Mouse (Mus musculus) B cell, adult 67 days (primary cell): Measurements from ENCODE around the gene Il17rc. TPM values are rescaled to one million over a fixed set of nuclear protein-coding genes. Genes with fewer than 3 reads are reported as not detected.

Experiments used
- total RNA-seq, 2 experiments: library from RNA; stranded (reverse); gene quantifications; 4 replicates each; pipeline ENCODE4 v1.2.4; 2023

Il17rc gene
- under 1 TPM in 1 of 2 experiments, not detected in 1; 0.42 TPM for total RNA-seq

DNA sequence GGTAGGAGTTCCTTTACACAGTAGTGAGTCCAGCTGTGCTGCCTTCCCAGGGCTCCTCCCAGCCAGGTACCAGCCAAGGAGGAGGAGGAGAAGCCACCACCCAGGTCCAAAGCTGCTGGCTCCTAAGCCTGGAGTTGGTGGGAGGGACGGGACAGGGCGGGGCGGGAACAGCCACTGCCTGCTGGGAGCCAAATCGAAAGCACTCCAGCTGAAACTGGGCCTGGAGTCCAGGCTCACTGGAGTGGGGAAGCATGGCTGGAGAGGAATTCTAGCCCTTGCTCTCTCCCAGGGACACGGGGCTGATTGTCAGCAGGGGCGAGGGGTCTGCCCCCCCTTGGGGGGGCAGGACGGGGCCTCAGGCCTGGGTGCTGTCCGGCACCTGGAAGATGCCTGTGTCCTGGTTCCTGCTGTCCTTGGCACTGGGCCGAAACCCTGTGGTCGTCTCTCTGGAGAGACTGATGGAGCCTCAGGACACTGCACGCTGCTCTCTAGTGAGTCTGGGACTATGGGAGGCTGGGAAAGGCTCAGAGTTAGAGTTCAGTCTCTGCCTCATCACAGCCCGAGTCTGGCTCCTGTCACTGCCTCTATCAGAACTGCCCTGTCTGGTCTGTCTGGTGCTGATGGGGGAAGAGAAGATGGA is at the start of gene Il17rc:
TSS of gene Il17rc (plus strand) at position 131 of the 640 bp plus-strand sequence.

DNA sequence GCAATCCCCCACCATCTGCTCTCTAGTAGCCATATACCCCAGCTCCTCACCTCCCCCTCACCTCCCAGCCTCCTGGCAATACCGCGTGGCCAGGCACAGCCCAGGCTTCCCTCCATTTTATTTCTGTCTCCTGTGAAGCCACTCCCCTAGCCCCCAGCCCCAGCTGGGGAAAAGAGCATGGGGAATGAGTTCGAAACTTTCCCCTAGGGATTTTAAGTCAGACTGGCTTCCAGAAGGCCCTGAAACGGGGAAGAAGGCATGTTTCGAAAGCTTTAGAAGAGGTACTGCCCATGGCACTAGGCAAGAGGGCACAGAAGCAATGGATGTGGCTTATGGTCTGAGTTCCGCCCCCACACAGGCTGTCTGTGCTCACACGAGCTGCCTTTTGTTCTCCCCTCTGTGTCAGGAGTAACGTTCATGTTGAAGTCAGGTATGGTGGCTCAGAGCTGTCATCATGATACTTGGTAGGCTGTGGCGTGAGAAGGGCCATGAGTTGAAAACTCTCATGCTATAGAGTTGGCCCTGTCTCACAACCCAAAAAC is 35.5 kb upstream of the Il17rc start, which contains the start of gene Cidec:
TSS of gene Cidec (minus strand) at position 97 of the 542 bp plus-strand sequence.

DNA sequence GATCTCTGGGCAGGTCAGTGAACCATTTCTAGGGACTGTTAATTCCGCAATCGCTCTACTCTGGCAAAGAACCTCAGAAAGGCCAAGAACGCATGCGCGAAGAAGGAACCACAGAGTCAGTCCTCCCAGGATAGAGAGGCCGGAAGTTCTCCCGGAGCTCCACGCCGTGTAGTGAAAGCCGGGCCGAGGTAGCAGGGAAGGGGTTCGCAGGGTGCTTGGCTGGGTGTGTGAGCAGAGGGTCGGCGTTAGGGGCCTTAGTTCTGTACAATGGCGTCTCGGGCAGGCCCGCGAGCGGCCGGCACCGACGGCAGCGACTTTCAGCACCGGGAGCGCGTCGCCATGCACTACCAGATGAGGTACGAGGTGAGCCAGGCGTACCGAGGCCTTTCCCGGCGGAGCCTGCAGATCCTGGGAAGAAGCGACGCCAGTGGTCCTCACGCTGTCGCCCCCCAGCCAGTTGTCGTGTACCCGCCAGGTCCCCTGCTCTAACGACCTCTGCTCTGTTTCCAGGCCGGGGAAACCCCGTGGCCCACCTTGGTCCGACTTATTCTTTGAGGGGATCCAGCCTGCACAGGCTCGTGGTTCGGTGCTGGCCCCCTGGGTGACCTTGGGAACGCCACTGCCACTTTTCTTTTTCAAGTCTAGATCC is 28.7 kb upstream of the Il17rc start, which contains the start of gene Jagn1:
TSS of gene Jagn1 (plus strand) at position 128 of the 649 bp plus-strand sequence.

DNA sequence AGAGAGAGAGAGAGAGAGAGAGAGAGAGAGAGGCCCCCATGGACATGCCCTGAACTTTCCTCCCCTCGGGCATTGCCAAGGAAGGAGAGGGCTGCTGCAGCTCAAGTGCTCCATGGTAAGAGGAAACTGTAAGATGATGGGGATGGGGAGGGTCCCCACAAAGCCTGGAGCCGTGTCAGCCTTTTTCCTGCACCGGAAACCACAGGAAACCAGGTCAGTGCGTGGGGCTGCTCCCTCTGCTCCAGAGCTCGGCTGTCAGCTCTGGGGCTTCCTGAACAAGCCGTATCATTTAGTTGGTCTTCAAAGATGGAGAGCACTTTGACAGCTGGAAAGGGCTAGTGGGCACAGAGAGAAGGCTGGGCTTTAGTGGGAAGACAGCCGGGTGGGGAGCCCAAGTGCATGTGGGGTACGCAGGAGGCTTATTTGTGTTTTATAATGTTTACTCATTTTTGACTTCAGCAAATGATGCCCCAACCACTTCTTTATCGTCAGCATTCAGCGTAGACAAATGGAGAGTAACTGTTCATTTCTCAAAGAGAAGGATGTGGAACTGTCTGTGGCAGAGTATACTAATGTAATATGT is 13.2 kb upstream of the Il17rc start, which contains the start of gene Il17re:
TSS of gene Il17re (plus strand) at position 533 of the 583 bp plus-strand sequence.

GRCm38 (mm10) chr6:113483100-113483615 is 11.9 kb downstream of the Il17rc start, which contains the start of gene Creld1:
Gene Creld1 (plus strand): TSS chr6:113483297.

GRCm38 (mm10) chr6:113501388-113502084 is 30.3 kb downstream of the Il17rc start, which contains the start of gene Prrt3:
Gene Prrt3 (minus strand): TSS chr6:113501931.

DNA sequence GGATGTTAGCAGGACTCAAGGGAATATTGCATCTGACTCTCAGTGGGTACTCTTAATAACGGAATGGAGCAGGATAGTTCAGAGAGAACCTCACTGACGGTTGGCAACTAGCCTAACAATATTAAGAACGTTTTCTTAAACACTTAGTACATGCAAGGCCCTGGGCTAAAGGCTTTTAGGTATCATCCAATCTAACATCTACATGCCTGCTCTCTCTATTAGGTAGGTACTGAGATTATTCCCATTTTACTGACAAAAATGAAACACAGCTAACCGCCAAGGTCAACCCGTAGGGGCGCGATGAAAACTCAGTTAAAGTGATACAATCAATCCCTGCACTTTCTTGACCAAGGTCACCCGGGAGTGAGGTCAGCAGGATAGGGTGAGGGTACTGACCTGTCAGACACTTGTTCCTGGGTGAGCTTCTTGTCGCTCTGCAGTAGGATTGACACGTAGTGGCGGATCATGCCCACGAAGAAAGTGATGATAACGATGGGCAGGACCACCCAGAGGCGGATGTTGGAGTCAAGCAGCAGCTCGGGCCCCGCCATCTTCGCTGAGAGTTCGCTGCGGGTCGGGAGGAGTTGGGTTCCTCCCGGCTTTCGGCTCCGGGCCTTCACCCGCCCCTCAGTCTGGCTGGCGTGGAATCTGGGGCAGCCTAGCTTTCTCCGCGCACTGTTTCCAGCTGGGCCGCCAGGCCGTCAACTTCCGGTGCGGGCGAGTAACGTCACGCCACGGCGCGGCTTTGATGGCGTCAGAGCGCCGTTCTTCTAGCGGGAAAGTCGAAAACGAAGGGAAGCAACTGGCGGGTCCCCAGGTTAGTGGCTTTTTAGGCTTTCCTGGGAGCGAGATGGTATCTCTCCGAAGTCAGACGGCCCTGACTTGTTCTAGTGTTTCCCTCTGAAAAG is 60.0 kb downstream of the Il17rc start, which contains the start of the genes Emc3 and Fancd2:
TSS of gene Emc3 (minus strand) at position 721 of the 908 bp plus-strand sequence.
TSS of gene Fancd2 (plus strand) at position 751 of the 908 bp plus-strand sequence.

Other genes with a start within 250 kb of the Il17rc start
- gene Mtmr14, start 233.6 kb upstream of the Il17rc start, total RNA-seq = 10 to 100 TPM; 54.7 to 59.5 TPM
- 1 to 10 TPM; 2.4 to 3.3 TPM for gene Cpne9, start 189.1 kb upstream of the Il17rc start, total RNA-seq
- gene Brpf1, start 164.3 kb upstream of the Il17rc start, total RNA-seq = 10 to 100 TPM; 69.4 to 82.0 TPM
- 10 to 100 TPM; 12.7 to 18.1 TPM for gene Ogg1, start 144.5 kb upstream of the Il17rc start, total RNA-seq
- under 1 TPM in 1 of 2 experiments, not detected in 1; 0.92 TPM for gene Camk1, start 127.4 kb upstream of the Il17rc start, total RNA-seq
- gene Tada3, start 93.5 kb upstream of the Il17rc start, total RNA-seq = 10 to 100 TPM; 26.7 to 30.5 TPM
- 100 to 1,000 TPM; 262 to 268 TPM for gene Arpc4, start 93.3 kb upstream of the Il17rc start, total RNA-seq
- gene Ttll3, start 82.2 kb upstream of the Il17rc start, total RNA-seq = 10 to 100 TPM; 44.8 to 59.3 TPM
- gene Rpusd3, start 52.1 kb upstream of the Il17rc start, total RNA-seq = 10 to 100 TPM; 15.3 to 17.0 TPM
- not detected for gene Cidec, start 35.7 kb upstream of the Il17rc start, total RNA-seq
- 10 to 100 TPM; 18.3 to 23.0 TPM for gene Jagn1, start 28.9 kb upstream of the Il17rc start, total RNA-seq
- not detected for gene Il17re, start 12.9 kb upstream of the Il17rc start, total RNA-seq
- gene Creld1, start 11.9 kb downstream of the Il17rc start, total RNA-seq = 10 to 100 TPM; 19.6 to 20.8 TPM
- gene Prrt3, start 30.5 kb downstream of the Il17rc start, total RNA-seq = under 1 TPM; 0.32 to 0.47 TPM
- 10 to 100 TPM; 76.8 to 77.6 TPM for gene Emc3, start 60.2 kb downstream of the Il17rc start, total RNA-seq
- gene Fancd2, start 60.3 kb downstream of the Il17rc start, total RNA-seq = 1 to 10 TPM in 1 of 2 experiments, under 1 TPM in 1; 0.80 to 1.7 TPM
- gene Fancd2os, start 129.3 kb downstream of the Il17rc start, total RNA-seq = not detected
- gene Brk1, start 133.3 kb downstream of the Il17rc start, total RNA-seq = 100 to 1,000 TPM; 117 to 135 TPM
- 10 to 100 TPM; 27.2 to 34.6 TPM for gene Vhl, start 152.5 kb downstream of the Il17rc start, total RNA-seq
- 100 to 1,000 TPM; 172 to 175 TPM for gene Irak2, start 167.0 kb downstream of the Il17rc start, total RNA-seq
- gene Tatdn2, start 225.6 kb downstream of the Il17rc start, total RNA-seq = 100 to 1,000 TPM; 170 to 189 TPM
- 1 to 10 TPM; 1.9 to 4.0 TPM for gene Ghrl, start 248.5 kb downstream of the Il17rc start, total RNA-seq